Mouse (Mus musculus) erythroblast, embryonic 14.5 days (primary cell): ENCODE data around the gene Mta2.

ENCODE experiments used
- GATA1 ChIP-seq: IDR thresholded peaks from 2 replicates; pipeline ENCODE4 v1.6.1; 2012; ENCODE audit warnings: low read length, inconsistent platforms, mixed read lengths
- TAL1 ChIP-seq: IDR thresholded peaks from 3 replicates; pipeline ENCODE4 v1.6.1; 2012; ENCODE audit warnings: low read length, inconsistent platforms, mixed read lengths

- no peak for TF ChIP-seq GATA1
- no peak for TF ChIP-seq TAL1
These were observed 56.9 kb downstream of the Mta2 start for GRCm38 (mm10) chr19:8998546-8998945.
